21 mouse cellular contexts compared by ENCODE assay signal in the genomic region with DNA sequence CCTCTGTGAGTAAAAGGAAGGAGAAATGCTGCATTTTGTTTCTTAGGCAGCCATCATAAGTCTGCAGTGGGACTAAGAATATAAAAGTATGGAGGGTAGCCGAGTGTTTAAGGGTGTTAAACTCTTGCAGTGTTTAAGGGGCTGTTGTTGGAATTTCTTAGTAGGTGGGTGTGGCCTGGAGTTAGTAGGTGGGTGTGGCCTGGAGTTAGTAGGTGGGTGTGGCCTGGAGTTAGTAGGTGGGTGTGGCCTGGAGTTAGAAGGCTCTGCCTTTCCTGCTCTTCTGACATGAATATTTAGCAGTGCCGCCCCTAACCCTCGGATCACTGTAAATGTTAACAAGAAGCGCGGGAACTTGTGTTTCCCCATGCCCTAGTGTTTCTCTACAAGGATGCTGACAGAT. TPM values are rescaled to one million over a fixed set of nuclear protein-coding genes. Genes with fewer than 3 reads are reported as not detected.
DNase-seq lines count a peak whose midpoint lies in the region; ATAC-seq lines count a peak whose summit lies in the region.
"Had no signal": no experiment of that assay in that cellular context is flagged by ENCODE, and none has a peak within 500 bp of the region (broad histone marks: within the 10 kb centered on the region; RNA-seq: fewer than 3 reads in every experiment).

No protein-coding gene starts in this region.

- H3K4me2 ChIP-seq in heart, embryonic 15.5 days: no peak overlapping the region
- no peak overlapping the region for H3K4me2 ChIP-seq in liver, embryonic 15.5 days
- no peak overlapping the region for H3K4me2 ChIP-seq in forebrain, embryonic 11.5 days (ENCODE audit: low read depth, low read length, severe bottlenecking)
- H3K4me2 ChIP-seq: forebrain, embryonic 15.5 days; hindbrain, embryonic 14.5 days; lung, embryonic 15.5 days; midbrain, embryonic 11.5 days; neural tube, embryonic 13.5 days had no signal

- no peak overlapping the region for H3K27ac ChIP-seq in heart, embryonic 15.5 days
- no peak overlapping the region for H3K27ac ChIP-seq in liver, embryonic 15.5 days (replicated peaks)
- no peak overlapping the region for H3K27ac ChIP-seq in forebrain, embryonic 11.5 days (ENCODE audit: low read depth, low read length)
- H3K27ac ChIP-seq: forebrain, embryonic 15.5 days; hindbrain, embryonic 14.5 days; lung, embryonic 15.5 days; neural tube, embryonic 13.5 days had no signal

- no peaks in the 10 kb centered on the region for H3K36me3 ChIP-seq in heart, embryonic 15.5 days
- no peaks in the 10 kb centered on the region for H3K36me3 ChIP-seq in liver, embryonic 15.5 days (replicated peaks)
- no peaks in the 10 kb centered on the region for H3K36me3 ChIP-seq in forebrain, embryonic 11.5 days (ENCODE audit: control insufficient read depth, insufficient read depth, low read length)
- H3K36me3 ChIP-seq: forebrain, embryonic 15.5 days; neural tube, embryonic 13.5 days had no signal

- 66% methylated on average over 5 of the region's 5 CpGs for WGBS in heart, embryonic 15.5 days
- 64% methylated on average over 5 of the region's 5 CpGs for WGBS in liver, embryonic 15.5 days (ENCODE audit: insufficient replicate concordance)
- WGBS in forebrain, embryonic 11.5 days: 86% methylated on average over 5 of the region's 5 CpGs

- H3K9ac ChIP-seq in heart, embryonic 15.5 days: no peak overlapping the region
- H3K9ac ChIP-seq in liver, embryonic 15.5 days: no peak overlapping the region
- no peak overlapping the region for H3K9ac ChIP-seq in forebrain, embryonic 11.5 days (ENCODE audit: low read length)
- H3K9ac ChIP-seq: forebrain, embryonic 15.5 days; hindbrain, embryonic 14.5 days; lung, embryonic 15.5 days; neural tube, embryonic 13.5 days had no signal

- intact Hi-C loops in heart, postnatal 14 days (cut with DNase I): no loop called here
- intact Hi-C loops in gastrocnemius, postnatal 14 days (cut with DNase I; ENCODE audit: low total_unique reads): no loop called here

- H3K9me3 ChIP-seq in heart, embryonic 15.5 days (replicated peaks): no peaks in the 10 kb centered on the region
- no peaks in the 10 kb centered on the region for H3K9me3 ChIP-seq in liver, embryonic 15.5 days (replicated peaks)
- no peaks in the 10 kb centered on the region for H3K9me3 ChIP-seq in forebrain, embryonic 11.5 days (ENCODE audit: control insufficient read depth, low read length)
- H3K9me3 ChIP-seq: forebrain, embryonic 15.5 days; lung, embryonic 15.5 days; neural tube, embryonic 13.5 days had no signal

- DNase-seq in heart, postnatal 14 days: no peak
- peak; percentile 42 for DNase-seq in ES-CJ7 (ENCODE audit: low read depth, low spot score)
- DNase-seq in gastrocnemius, postnatal 14 days: no peak
- no peak for DNase-seq in forebrain, embryonic 11.5 days (ENCODE audit: low spot score)
- DNase-seq in cerebellum, adult 8-10 months: no peak
- DNase-seq: cerebellum, postnatal 14 days; heart, postnatal 10 days; kidney, adult 11 months; kidney, postnatal 25 days; right cerebral cortex, postnatal 25 days; thymus, postnatal 4 days had no signal

- H3K4me3 ChIP-seq in heart, embryonic 15.5 days: no peak overlapping the region
- no peak overlapping the region for H3K4me3 ChIP-seq in liver, embryonic 15.5 days (replicated peaks)
- no peak overlapping the region for H3K4me3 ChIP-seq in forebrain, embryonic 11.5 days (ENCODE audit: low read depth, low read length)
- H3K4me3 ChIP-seq: forebrain, embryonic 15.5 days; lung, embryonic 15.5 days; neural tube, embryonic 13.5 days had no signal

- no peaks in the 10 kb centered on the region for H3K27me3 ChIP-seq in heart, embryonic 15.5 days
- H3K27me3 ChIP-seq in liver, embryonic 15.5 days: no peaks in the 10 kb centered on the region
- no peaks in the 10 kb centered on the region for H3K27me3 ChIP-seq in forebrain, embryonic 11.5 days (ENCODE audit: control insufficient read depth, insufficient read depth, low read length)
- H3K27me3 ChIP-seq: CH12.LX; forebrain, embryonic 15.5 days; lung, embryonic 15.5 days; Patski had no signal

- 0 out of 2 replicates have a peak, but pooled peaks have one; percentile 31 for ATAC-seq in heart, embryonic 15.5 days (replicated peaks; ENCODE audit: insufficient number of reproducible peaks, insufficient read depth, low FRiP score, low read depth)
- ATAC-seq in common myeloid progenitor, adult 5-6 weeks (replicated peaks; ENCODE audit: low read depth, poor library complexity, severe bottlenecking): peak; percentile 71
- peak; percentile 61; the same call in 1 of the 2 replicates for ATAC-seq in liver, embryonic 15.5 days (ENCODE audit: insufficient read depth)
- no peak for ATAC-seq in forebrain, embryonic 11.5 days (replicated peaks; ENCODE audit: low FRiP score)
- ATAC-seq: forebrain, embryonic 15.5 days; Patski had no signal

- H3K4me1 ChIP-seq in heart, embryonic 15.5 days (replicated peaks): peaks cover 24% of the 10 kb centered on the region
- peaks cover 32% of the 10 kb centered on the region for H3K4me1 ChIP-seq in liver, embryonic 15.5 days (replicated peaks)
- no peaks in the 10 kb centered on the region for H3K4me1 ChIP-seq in forebrain, embryonic 11.5 days (replicated peaks; ENCODE audit: control insufficient read depth, insufficient read depth, low read length)

RNA-seq across cellular contexts. Expression of gene Fto, which starts 39.7 kb away (rescaled TPM):
- 56.1 and 72.7 TPM in 2 replicates for polyA plus RNA-seq in heart, embryonic 15.5 days (2015; fragmentation: Nextera tagmentation; extraction: Ambion mirVana)
- total RNA-seq in heart, postnatal 14 days (2021): 10 to 100 TPM; 68.6 to 70.4 TPM
- total RNA-seq in common myeloid progenitor, adult 5-6 weeks (2017): 36.0 and 40.3 TPM in 2 replicates
- 16.8 and 19.3 TPM in 2 replicates for polyA plus RNA-seq in liver, embryonic 15.5 days (2015; fragmentation: Nextera tagmentation; extraction: Ambion mirVana)
- 10 to 100 TPM; 84.9 to 96.5 TPM for total RNA-seq in gastrocnemius, postnatal 14 days (2021)
- polyA plus RNA-seq in forebrain, embryonic 11.5 days (2014; fragmentation: Nextera tagmentation; extraction: Ambion mirVana): 109 and 111 TPM in 2 replicates

RNA-seq across cellular contexts. Expression of gene Rpgrip1l, which starts 40.0 kb away (rescaled TPM):
- 5.4 and 6.8 TPM in 2 replicates for polyA plus RNA-seq in heart, embryonic 15.5 days (2015; fragmentation: Nextera tagmentation; extraction: Ambion mirVana)
- 1 to 10 TPM; 3.2 to 3.6 TPM for total RNA-seq in heart, postnatal 14 days (2021)
- total RNA-seq in common myeloid progenitor, adult 5-6 weeks (2017): 15.5 and 48.8 TPM in 2 replicates
- polyA plus RNA-seq in liver, embryonic 15.5 days (2015; fragmentation: Nextera tagmentation; extraction: Ambion mirVana): 1.3 and 2.7 TPM in 2 replicates
- 1 to 10 TPM; 1.8 to 3.3 TPM for total RNA-seq in gastrocnemius, postnatal 14 days (2021)
- polyA plus RNA-seq in forebrain, embryonic 11.5 days (2014; fragmentation: Nextera tagmentation; extraction: Ambion mirVana): 10.4 and 13.7 TPM in 2 replicates
